Mouse (Mus musculus) forebrain, embryonic 11.5 days (tissue): Measurements from ENCODE around the gene M6pr. TPM values are rescaled to one million over a fixed set of nuclear protein-coding genes. Genes with fewer than 3 reads are reported as not detected.

ENCODE experiments used
- ATAC-seq: fragments of 200-750 bp; cut with Nextera tagmentation; replicated peaks from 2 replicates; pipeline ENCODE4 v1.8.0; 2017; ENCODE audit warnings: moderate TSS enrichment; ENCODE audit not compliant: low FRiP score
- DNase-seq: peaks from one replicate; pipeline ENCODE4 v3.0.0-alpha.2; 2017; ENCODE audit warnings: low spot score
- H3K27ac ChIP-seq: fragments of 300-500 bp; sonication (generic); 2 replicates; pipeline ENCODE4 v1.5.1; 2014; ENCODE audit warnings: low read depth, low read length
- H3K27me3 ChIP-seq: fragments of 300-500 bp; sonication (generic); 2 replicates; pipeline ENCODE4 v1.6.1; 2014; ENCODE audit warnings: mild to moderate bottlenecking, low read length, mixed read lengths; ENCODE audit not compliant: control insufficient read depth, insufficient read depth
- H3K36me3 ChIP-seq: fragments of 300-500 bp; sonication (generic); 2 replicates; pipeline ENCODE4 v1.6.1; 2014; ENCODE audit warnings: mild to moderate bottlenecking, low read length, moderate library complexity, mixed read lengths; ENCODE audit not compliant: control insufficient read depth, insufficient read depth
- H3K4me1 ChIP-seq: fragments of 300-500 bp; sonication (generic); replicated peaks from 2 replicates; pipeline ENCODE4 v1.6.1; 2014; ENCODE audit warnings: low read length, mixed read lengths; ENCODE audit not compliant: control insufficient read depth, insufficient read depth
- H3K4me2 ChIP-seq: fragments of 300-500 bp; sonication (generic); 2 replicates; pipeline ENCODE4 v1.6.1; 2014; ENCODE audit warnings: low read depth, mild to moderate bottlenecking, low read length, moderate library complexity, mixed read lengths; ENCODE audit not compliant: severe bottlenecking
- H3K4me3 ChIP-seq: fragments of 300-500 bp; sonication (generic); 2 replicates; pipeline ENCODE4 v1.5.1; 2014; ENCODE audit warnings: low read depth, low read length
- H3K9ac ChIP-seq: fragments of 300-500 bp; sonication (generic); 2 replicates; pipeline ENCODE4 v1.6.1; 2014; ENCODE audit warnings: low read length
- H3K9me3 ChIP-seq: fragments of 300-500 bp; sonication (generic); 2 replicates; pipeline ENCODE4 v1.6.1; 2016; ENCODE audit warnings: low read length, mixed read lengths; ENCODE audit not compliant: control insufficient read depth
- WGBS: fragments of 180-500 bp; shearing (Covaris S2); extraction: QIAGEN DNeasy Blood & Tissue Kit; methylation state at CpG from one replicate; pipeline ENCODE4 v1.1.7; 2014; 5-methylcytosine and 5-hydroxymethylcytosine counted together
- polyA plus RNA-seq: library from polyadenylated mRNA; unstranded; fragments of >200 nt; fragmentation: Nextera tagmentation; extraction: Ambion mirVana; gene quantifications from 2 replicates; pipeline ENCODE4 v1.2.1, GENCODE M21; 2014

Gene M6pr
- polyA plus RNA-seq, 1 experiment from 2014 or later = 77.1 TPM

GRCm38 (mm10) chr6:122318726-122319125, 10.2 kb downstream of the M6pr start:
- no peaks in the 10 kb centered on the region for H3K27me3 ChIP-seq
- no peaks in the 10 kb centered on the region for H3K4me1 ChIP-seq
- H3K9ac ChIP-seq = no peak overlapping the region
- ATAC-seq (no peak), DNase-seq (no peak)
- H3K4me3 ChIP-seq = no peak overlapping the region
- H3K4me2 ChIP-seq = no peak overlapping the region
- H3K36me3 ChIP-seq = peaks cover 17% of the 10 kb centered on the region
- no peaks in the 10 kb centered on the region for H3K9me3 ChIP-seq
- no peak overlapping the region for H3K27ac ChIP-seq
- WGBS = 91% methylated on average over 1 of the region's 1 CpGs

DNA sequence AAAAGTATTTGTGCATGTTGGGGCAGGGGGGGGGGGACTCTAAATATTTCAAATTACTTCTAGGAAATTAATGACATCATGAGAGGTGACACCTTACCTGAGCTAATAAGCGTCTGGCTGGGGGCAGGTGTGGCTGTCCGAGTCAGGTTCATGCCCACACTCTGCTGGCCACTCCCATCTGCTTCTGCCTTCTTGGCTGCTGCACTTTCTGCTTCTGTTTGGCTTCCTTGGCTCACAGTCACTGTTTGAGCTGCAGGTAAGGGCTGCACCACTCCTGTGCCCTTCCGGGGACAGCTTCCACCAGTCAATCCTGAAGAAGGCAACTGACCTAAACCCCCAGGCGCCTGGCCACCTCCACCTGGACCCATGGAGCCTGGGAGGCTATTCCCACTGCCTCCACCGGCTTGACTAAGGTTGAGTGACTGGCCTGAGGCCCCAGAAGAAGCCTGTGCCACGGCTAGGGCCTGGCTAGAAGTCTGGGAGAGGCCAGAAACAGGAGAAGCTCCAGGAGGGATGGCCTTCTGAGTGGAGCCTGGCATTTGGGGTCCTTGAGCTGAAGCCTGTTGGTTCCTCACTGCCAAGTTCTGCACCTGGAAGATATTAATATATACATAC, 16.9 kb downstream of the M6pr start:
- ATAC-seq = no peak
- peaks cover 8% of the 10 kb centered on the region for H3K36me3 ChIP-seq
- WGBS = 93% methylated on average over 6 of the region's 6 CpGs

DNA sequence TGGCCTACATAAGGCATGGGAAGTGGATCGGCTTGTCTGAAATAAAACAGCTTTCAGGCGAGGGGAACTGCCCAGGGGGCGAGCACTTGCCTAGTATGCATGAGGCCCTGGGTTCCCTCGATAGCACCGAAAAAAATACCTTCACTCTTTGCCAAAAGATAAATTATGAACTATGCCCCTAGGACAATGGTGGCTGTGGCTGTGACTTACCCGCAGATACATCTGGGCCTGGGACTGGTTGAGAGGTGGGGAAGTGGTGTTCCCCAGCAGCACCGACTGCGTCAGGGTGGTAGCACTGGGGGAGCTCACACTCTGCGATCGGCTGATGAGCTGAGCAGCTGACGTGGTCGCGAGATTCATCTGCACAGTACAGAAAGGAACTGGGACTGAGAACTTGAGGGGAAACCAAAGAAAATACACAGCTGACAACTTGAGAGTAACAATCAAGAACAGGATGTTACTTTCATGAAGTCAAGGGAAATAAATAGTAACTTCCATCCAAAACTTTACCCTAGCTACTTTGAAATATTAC, 24.6 kb downstream of the M6pr start:
- no peaks in the 10 kb centered on the region for H3K27me3 ChIP-seq
- no peak for DNase-seq

More for the DNA sequence above, 16.9 kb downstream of the M6pr start:
- H3K9ac ChIP-seq = no peak overlapping the region
- no peaks in the 10 kb centered on the region for H3K9me3 ChIP-seq
- H3K27me3 ChIP-seq = no peaks in the 10 kb centered on the region
- H3K4me3 ChIP-seq = no peak overlapping the region
- no peak overlapping the region for H3K27ac ChIP-seq
- no peak overlapping the region for H3K4me2 ChIP-seq
- H3K4me1 ChIP-seq = no peaks in the 10 kb centered on the region
- no peak for DNase-seq

GRCm38 (mm10) chr6:122334786-122335340, 26.3 kb downstream of the M6pr start:
- H3K36me3 ChIP-seq = peaks cover 4% of the 10 kb centered on the region; the same call in 1 of the 2 replicates
- ATAC-seq (no peak), DNase-seq (no peak)
- no peak overlapping the region for H3K27ac ChIP-seq
- no peak overlapping the region for H3K4me3 ChIP-seq
- H3K4me1 ChIP-seq = no peaks in the 10 kb centered on the region
- H3K9me3 ChIP-seq = no peaks in the 10 kb centered on the region
- H3K9ac ChIP-seq = no peak overlapping the region
- no peaks in the 10 kb centered on the region for H3K27me3 ChIP-seq
- WGBS = 86% methylated on average over 7 of the region's 7 CpGs
- no peak overlapping the region for H3K4me2 ChIP-seq

More for the DNA sequence above, 24.6 kb downstream of the M6pr start:
- WGBS = 93% methylated on average over 13 of the region's 13 CpGs
- H3K4me3 ChIP-seq = no peak overlapping the region
- H3K27ac ChIP-seq = no peak overlapping the region
- H3K9ac ChIP-seq = no peak overlapping the region
- no peaks in the 10 kb centered on the region for H3K4me1 ChIP-seq
- peaks cover 4% of the 10 kb centered on the region; the same call in 1 of the 2 replicates for H3K36me3 ChIP-seq
- H3K9me3 ChIP-seq = no peaks in the 10 kb centered on the region
- H3K4me2 ChIP-seq = no peak overlapping the region
- no peak for ATAC-seq

DNA sequence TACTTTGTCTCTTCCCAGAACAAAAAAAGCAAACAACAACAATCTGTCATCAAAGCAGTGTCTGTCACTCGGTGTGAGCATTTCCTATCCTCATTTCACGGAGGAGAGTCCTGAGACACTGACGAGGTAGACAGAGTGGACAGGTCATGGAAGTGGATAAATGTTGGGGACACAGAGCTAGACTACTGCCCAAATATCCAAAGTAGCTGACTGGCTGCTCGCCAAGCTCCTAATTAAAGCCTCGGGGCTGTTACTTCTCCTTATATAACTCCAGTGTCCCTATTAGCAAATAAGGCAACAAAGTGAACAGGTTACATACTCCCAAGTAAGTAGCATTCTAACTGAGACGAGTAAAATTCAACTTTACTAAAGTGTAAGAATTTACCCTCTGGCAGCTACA, 29.0 kb downstream of the M6pr start:
- peaks cover 4% of the 10 kb centered on the region; the same call in 1 of the 2 replicates for H3K36me3 ChIP-seq
- H3K27me3 ChIP-seq = no peaks in the 10 kb centered on the region
- peaks cover 3% of the 10 kb centered on the region; the same call in 1 of the 2 replicates for H3K4me1 ChIP-seq
- no peak for ATAC-seq
- H3K9ac ChIP-seq = no peak overlapping the region
- no peak overlapping the region for H3K4me3 ChIP-seq
- no peaks in the 10 kb centered on the region for H3K9me3 ChIP-seq
- no peak overlapping the region for H3K4me2 ChIP-seq
- 56% methylated on average over 6 of the region's 6 CpGs for WGBS
- no peak for DNase-seq
- no peak overlapping the region for H3K27ac ChIP-seq

DNA sequence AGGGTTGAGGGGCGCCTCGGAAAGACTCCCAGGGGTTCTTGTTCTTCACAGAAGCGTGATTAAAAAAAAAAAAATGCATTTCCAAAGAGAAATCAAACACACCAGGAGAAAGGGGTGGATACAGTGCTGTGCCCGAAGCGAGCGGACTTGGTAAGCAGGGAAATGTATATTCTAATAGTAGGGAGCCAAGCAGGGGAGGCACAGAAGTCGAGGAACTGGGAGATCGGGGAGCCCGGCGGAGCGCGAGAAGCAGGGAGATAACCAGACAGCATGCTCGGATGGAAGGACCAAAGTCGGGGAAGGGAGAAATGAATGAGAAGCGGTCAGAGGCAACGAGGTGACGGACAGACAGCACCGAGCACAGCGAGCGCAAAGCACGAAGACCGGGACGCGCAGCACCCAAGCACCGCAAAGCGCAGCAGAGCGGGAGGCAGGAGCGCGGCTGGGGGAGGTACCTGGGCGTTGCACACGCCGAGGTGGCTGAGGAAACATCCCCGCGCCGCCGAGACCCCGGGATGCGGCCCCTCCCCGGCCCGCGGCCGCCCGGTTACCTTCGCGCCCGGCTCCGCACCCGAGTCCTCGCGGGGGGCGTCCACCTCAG, 30.6 kb downstream of the M6pr start:
- Histone ChIP-seq H3K9ac (peak overlapping the region; percentile 79), H3K4me2 (peak overlapping the region; percentile 72), H3K27ac (peak overlapping the region; percentile 95), H3K36me3 (no peaks in the 10 kb centered on the region; the same call in 1 of the 2 replicates), H3K9me3 (no peaks in the 10 kb centered on the region), H3K27me3 (no peaks in the 10 kb centered on the region), H3K4me1 (peaks cover 3% of the 10 kb centered on the region; the same call in 1 of the 2 replicates), H3K4me3 (peak overlapping the region; percentile 72)
- DNase-seq = peak; percentile 83
- peak; percentile 75 for ATAC-seq
- WGBS = under 1% methylated on average over 34 of the region's 51 CpGs

- peak overlapping the region; percentile 95 for H3K27ac ChIP-seq
- H3K4me1 ChIP-seq = peaks cover 4% of the 10 kb centered on the region; the same call in 1 of the 2 replicates
- no peaks in the 10 kb centered on the region for H3K9me3 ChIP-seq
- ATAC-seq (peak; percentile 86), DNase-seq (peak; percentile 95)
- H3K27me3 ChIP-seq = no peaks in the 10 kb centered on the region
- H3K36me3 ChIP-seq = no peaks in the 10 kb centered on the region; the same call in 1 of the 2 replicates
- H3K4me2 ChIP-seq = peak overlapping the region; percentile 72
- peak overlapping the region; percentile 79 for H3K9ac ChIP-seq
- H3K4me3 ChIP-seq = peak overlapping the region; percentile 72
- under 1% methylated on average over 30 of the region's 71 CpGs for whole genome bisulfite sequencing
These were observed 31.3 kb downstream of the M6pr start for GRCm38 (mm10) chr6:122339648-122340341.

DNA sequence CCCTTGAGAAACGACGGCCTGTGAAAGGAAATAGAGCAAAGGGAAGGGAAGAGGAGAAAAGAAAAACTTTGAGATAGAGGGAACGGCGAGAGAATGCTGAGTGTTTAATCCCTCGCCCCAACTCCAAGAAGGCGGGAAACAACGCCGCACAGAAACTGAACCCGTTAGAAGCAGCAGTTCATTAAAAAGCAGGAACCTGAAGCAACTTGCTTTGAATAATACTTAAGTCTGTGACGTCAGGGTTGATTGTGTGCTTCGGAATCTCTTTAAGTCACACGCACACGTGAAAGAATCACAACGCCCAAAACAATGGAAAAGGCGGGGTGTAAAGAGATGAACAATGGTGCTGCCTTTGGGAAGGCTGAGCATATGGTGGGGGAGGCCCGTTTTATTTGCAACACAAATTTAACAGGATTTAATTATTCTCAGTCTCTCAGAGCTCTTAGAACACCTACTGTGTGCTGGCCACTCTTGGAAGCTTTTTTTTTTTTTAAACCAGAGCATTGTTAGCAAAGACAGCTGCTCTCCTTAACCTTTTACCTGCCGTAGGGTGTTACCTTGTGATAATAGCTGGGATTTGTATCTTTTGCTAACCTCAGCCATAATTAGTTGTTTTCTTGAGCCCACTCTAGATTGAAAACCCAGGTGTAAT, 32.0 kb downstream of the M6pr start, which contains the start of gene Phc1:
Phc1 (minus strand) TSS at position 213 of the 652 bp plus-strand sequence.
- DNase-seq (no peak), ATAC-seq (peak; percentile 59)
- H3K4me3 ChIP-seq = peak within 1 kb of the TSS; percentile 72
- H3K36me3 ChIP-seq = no peaks in the 10 kb centered on the region; the same call in 1 of the 2 replicates
- no peaks in the 10 kb centered on the region for H3K27me3 ChIP-seq
- no peaks in the 10 kb centered on the region for H3K9me3 ChIP-seq
- H3K9ac ChIP-seq = peak within 1 kb of the TSS; percentile 79
- peak within 1 kb of the TSS; percentile 72 for H3K4me2 ChIP-seq
- WGBS = under 1% methylated on average over 17 of the region's 17 CpGs
- peaks cover 4% of the 10 kb centered on the region; the same call in 1 of the 2 replicates for H3K4me1 ChIP-seq
- H3K27ac ChIP-seq = peak within 1 kb of the TSS; percentile 95
